Mouse (Mus musculus) CH12.LX (cell line): Measurements from ENCODE around the gene Plekhs1. TPM values are rescaled to one million over a fixed set of nuclear protein-coding genes. Genes with fewer than 3 reads are reported as not detected.

Experiments
- DNase-seq: peaks from one replicate; pipeline ENCODE4 v3.0.0-alpha.2; 2013; ENCODE audit errors: extremely low read depth
- H3K27ac ChIP-seq: 2 replicates; pipeline ENCODE4 v1.5.1; 2012; ENCODE audit warnings: low read depth, mild to moderate bottlenecking, control low read depth, moderate library complexity; ENCODE audit not compliant: insufficient read depth
- H3K27me3 ChIP-seq: replicated peaks from 2 replicates; pipeline ENCODE3; 2012; ENCODE audit warnings: inconsistent platforms
- H3K36me3 ChIP-seq, 2 experiments: replicated peaks in 1 of 2; 2 replicates each; pipeline versions ENCODE3 to v1.6.1; 2012; ENCODE audit warnings: inconsistent platforms in 1 of 2, low read length in 1 of 2, mild to moderate bottlenecking in 1 of 2, mixed read lengths in 1 of 2, moderate library complexity in 1 of 2; ENCODE audit not compliant: control insufficient read depth in 1 of 2, insufficient read depth in 1 of 2
- H3K4me1 ChIP-seq, 2 experiments: 2 replicates each; pipeline ENCODE4 v1.6.1; 2012; ENCODE audit warnings: inconsistent platforms in 1 of 2, moderate library complexity in 1 of 2; ENCODE audit not compliant: insufficient read depth in 2 of 2, control insufficient read depth in 1 of 2
- H3K4me2 ChIP-seq: 2 replicates; pipeline ENCODE4 v1.6.1; 2012; ENCODE audit warnings: low read depth, mild to moderate bottlenecking, control low read depth; ENCODE audit not compliant: poor library complexity, insufficient read depth, severe bottlenecking
- H3K4me3 ChIP-seq, 3 experiments: fragments of 150-350 bp in 1 of 3; sonication (generic) in 1 of 3; replicated peaks in 1 of 3; 2 replicates each; pipeline versions ENCODE3 to v1.5.1; 2011 to 2012; ENCODE audit warnings: low read depth in 2 of 3, low read length in 2 of 3, mild to moderate bottlenecking in 2 of 3, moderate library complexity in 2 of 3, control low read depth in 1 of 3, improper control_type of control experiment in 1 of 3, inconsistent platforms in 1 of 3, mixed read lengths in 1 of 3; ENCODE audit not compliant: poor library complexity in 1 of 3
- H3K79me2 ChIP-seq: replicated peaks from 2 replicates; pipeline ENCODE4 v1.6.1; 2012; ENCODE audit warnings: mild to moderate bottlenecking, moderate library complexity; ENCODE audit not compliant: control insufficient read depth, poor library complexity, insufficient read depth, severe bottlenecking; ENCODE audit errors: extremely low read depth
- H3K9ac ChIP-seq: 2 replicates; pipeline ENCODE4 v1.6.1; 2012; ENCODE audit warnings: low read depth, mild to moderate bottlenecking, control low read depth, moderate library complexity; ENCODE audit not compliant: insufficient read depth
- H3K9me3 ChIP-seq: replicated peaks from 2 replicates; pipeline ENCODE3; 2012; ENCODE audit warnings: low read length, inconsistent platforms, mixed read lengths
- CHD2 ChIP-seq: IDR thresholded peaks from 2 replicates; pipeline ENCODE4 v1.6.1; 2011; ENCODE audit warnings: low read length, improper control_type of control experiment
- CTCF ChIP-seq, 2 experiments: IDR thresholded peaks in 1 of 2; conservative IDR thresholded peaks in 1 of 2; 2 replicates each; pipeline ENCODE4 v1.5.1; 2011 to 2012; ENCODE audit warnings: low read depth in 2 of 2, low read length in 2 of 2, improper control_type of control experiment in 1 of 2, inconsistent platforms in 1 of 2, mild to moderate bottlenecking in 1 of 2, moderate library complexity in 1 of 2
- E2F4 ChIP-seq: IDR thresholded peaks from 2 replicates; pipeline ENCODE4 v1.6.1; 2011; ENCODE audit warnings: low read depth, low read length, improper control_type of control experiment; ENCODE audit not compliant: insufficient replicate concordance
- ELF1 ChIP-seq: IDR thresholded peaks from 2 replicates; pipeline ENCODE4 v1.6.1; 2014; ENCODE audit warnings: low read depth, mild to moderate bottlenecking, inconsistent platforms, low read length, improper control_type of control experiment
- EP300 ChIP-seq: IDR thresholded peaks from 2 replicates; pipeline ENCODE4 v1.6.1; 2011; ENCODE audit warnings: low read length, improper control_type of control experiment
- ETS1 ChIP-seq: conservative IDR thresholded peaks from 2 replicates; pipeline ENCODE4 v1.6.1; 2012; ENCODE audit warnings: low read depth, mild to moderate bottlenecking, inconsistent platforms, low read length, improper control_type of control experiment, moderate library complexity
- JUN ChIP-seq: IDR thresholded peaks from 2 replicates; pipeline ENCODE4 v1.6.1; 2011; ENCODE audit warnings: low read depth, mild to moderate bottlenecking, low read length, improper control_type of control experiment, moderate library complexity; ENCODE audit not compliant: insufficient read depth
- KAT2A ChIP-seq: IDR thresholded peaks from 2 replicates; pipeline ENCODE4 v1.6.1; 2012; ENCODE audit warnings: low read length, improper control_type of control experiment, inconsistent platforms; ENCODE audit not compliant: insufficient replicate concordance
- MAX ChIP-seq: IDR thresholded peaks from 2 replicates; pipeline ENCODE4 v1.6.1; 2011; ENCODE audit warnings: low read length, improper control_type of control experiment
- MAZ ChIP-seq: IDR thresholded peaks from 2 replicates; pipeline ENCODE4 v1.6.1; 2012; ENCODE audit warnings: low read depth, mild to moderate bottlenecking, inconsistent platforms, low read length, improper control_type of control experiment, moderate library complexity
- MXI1 ChIP-seq: IDR thresholded peaks from 2 replicates; pipeline ENCODE4 v1.6.1; 2011; ENCODE audit warnings: mild to moderate bottlenecking, low read depth, low read length, improper control_type of control experiment
- MYC ChIP-seq: IDR thresholded peaks from 2 replicates; pipeline ENCODE4 v1.6.1; 2011; ENCODE audit warnings: low read depth, mild to moderate bottlenecking, improper control_type of control experiment, low read length
- NELFE ChIP-seq: IDR thresholded peaks from 2 replicates; pipeline ENCODE4 v1.6.1; 2011; ENCODE audit warnings: low read depth, low read length, improper control_type of control experiment
- PAX5 ChIP-seq: IDR thresholded peaks from 2 replicates; pipeline ENCODE4 v1.6.1; 2012; ENCODE audit warnings: low read length, inconsistent platforms, mixed read lengths
- POLR2A ChIP-seq: IDR thresholded peaks from 2 replicates; pipeline ENCODE4 v1.6.1; 2011; ENCODE audit warnings: low read depth, mild to moderate bottlenecking, improper control_type of control experiment, low read length
- RAD21 ChIP-seq: IDR thresholded peaks from 2 replicates; pipeline ENCODE4 v1.6.1; 2011; ENCODE audit warnings: low read depth, mild to moderate bottlenecking, low read length, improper control_type of control experiment, moderate library complexity
- SIN3A ChIP-seq: IDR thresholded peaks from 2 replicates; pipeline ENCODE4 v1.6.1; 2012; ENCODE audit warnings: low read length, improper control_type of control experiment, inconsistent platforms
- UBTF ChIP-seq: IDR thresholded peaks from 2 replicates; pipeline ENCODE4 v1.6.1; 2012; ENCODE audit warnings: low read depth, mild to moderate bottlenecking, inconsistent platforms, low read length, improper control_type of control experiment, moderate library complexity
- USF2 ChIP-seq: conservative IDR thresholded peaks from 2 replicates; pipeline ENCODE4 v1.6.1; 2011; ENCODE audit warnings: low read depth, low read length, improper control_type of control experiment
- ZKSCAN1 ChIP-seq: IDR thresholded peaks from 2 replicates; pipeline ENCODE4 v1.6.1; 2012; ENCODE audit warnings: low read depth, inconsistent platforms, low read length, improper control_type of control experiment, borderline replicate concordance
- dilution Hi-C: fragments of 300-500 bp; cut with MboI; formaldehyde crosslinking; loops from 2 replicates; pipeline ENCODE4 v1.14.3; 2020; ENCODE audit warnings: low sequenced_read_pairs; ENCODE audit not compliant: extremely low pct_unique_long_range_greater_than_20kb, extremely low pct_ligation_motif_present
- in situ Hi-C: fragments of 300-500 bp; cut with MboI; formaldehyde crosslinking; loops from 3 replicates; pipeline ENCODE4 v1.14.3; 2019; ENCODE audit warnings: low sequenced_read_pairs, low pct_ligation_motif_present, low pct_unique_long_range_greater_than_20kb, mixed read lengths
- polyA plus RNA-seq: library from polyadenylated mRNA; unstranded; fragments of >175 nt; gene quantifications from 2 replicates; pipeline ENCODE4 v1.2.1, GENCODE M21; 2012; ENCODE audit warnings: low read depth; ENCODE audit not compliant: insufficient read length
- total RNA-seq, 2 experiments: library from RNA; depleted of rRNA; stranded (reverse); fragments of 300-350 nt in 1 of 2; fragments of >200 nt in 1 of 2; gene quantifications; 2 replicates each; pipeline ENCODE4 v1.2.3; 2012 to 2014

Plekhs1 gene
- total and polyA plus RNA-seq, 3 experiments, result not detected

DNA sequence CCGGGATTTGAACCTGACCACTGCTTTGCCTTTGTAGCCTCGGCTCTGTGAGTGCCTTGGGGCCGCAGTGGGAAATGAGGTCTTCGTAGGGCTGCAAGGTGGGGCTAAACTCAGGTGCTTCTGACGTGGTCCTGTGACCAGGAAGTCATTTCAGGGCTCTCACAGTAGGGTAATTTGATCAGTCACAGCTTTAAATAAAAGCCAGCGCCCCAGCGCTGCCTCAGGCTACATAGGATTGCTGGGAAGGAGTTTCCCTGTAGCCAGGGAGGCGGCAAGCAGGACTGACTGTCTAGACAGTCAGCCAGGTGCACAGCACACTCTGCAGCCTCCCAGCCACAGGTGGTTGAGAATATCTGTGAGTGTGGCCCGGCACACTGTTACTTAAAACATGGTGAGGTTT is 42.0 kb upstream of the Plekhs1 start:
- no peak for DNase-seq
- no peak overlapping the region for H3K4me3 ChIP-seq
- H3K9ac ChIP-seq, result no peak overlapping the region
- no peak overlapping the region for H3K27ac ChIP-seq
- dilution Hi-C loops, result no loop called here
- peaks cover 0 to 2% of the 10 kb centered on the region in 2 experiments for H3K36me3 ChIP-seq
- H3K4me1 ChIP-seq, result peaks cover 0 to 3% of the 10 kb centered on the region in 2 experiments; a peak in 2 of 4 replicates
- no peaks in the 10 kb centered on the region for H3K79me2 ChIP-seq
- H3K9me3 ChIP-seq, result no peaks in the 10 kb centered on the region
- no peak for TF ChIP-seq KAT2A
- TF ChIP-seq CHD2, result no peak
- no peak for TF ChIP-seq RAD21
- no peak for TF ChIP-seq MAZ
- no peak for TF ChIP-seq POLR2A
- TF ChIP-seq ETS1, result no peak
- TF ChIP-seq JUN, result no peak
- TF ChIP-seq MAX, result no peak
- TF ChIP-seq ELF1, result no peak
- no peak for TF ChIP-seq USF2
- TF ChIP-seq CTCF (conservative IDR thresholded peaks at IDR 0.05 in 1 of 2, IDR thresholded peaks at IDR 0.05 in 1 of 2; ENCODE audit: low read depth in 2 of 2, low read length in 2 of 2), result no peak
- H3K27me3 ChIP-seq, result no peaks in the 10 kb centered on the region
- H3K4me2 ChIP-seq, result no peak overlapping the region
- in situ Hi-C loops, result no loop called here

- H3K4me3 ChIP-seq, result no peak overlapping the region
- no peaks in the 10 kb centered on the region for H3K27me3 ChIP-seq
- H3K9ac ChIP-seq, result no peak overlapping the region
- H3K36me3 ChIP-seq, result peaks cover 0 to 4% of the 10 kb centered on the region in 2 experiments
- peaks cover 0 to 3% of the 10 kb centered on the region in 2 experiments; a peak in 2 of 4 replicates for H3K4me1 ChIP-seq
- in situ Hi-C loops (loop anchor here (10.0 kb wide), 1 partner anchor 484 kb away; no protein-coding TSS in a partner anchor), dilution Hi-C loops (no loop called here)
- H3K9me3 ChIP-seq, result no peaks in the 10 kb centered on the region
- no peak overlapping the region for H3K4me2 ChIP-seq
- H3K27ac ChIP-seq, result no peak overlapping the region
- DNase-seq, result no peak
- no peaks in the 10 kb centered on the region for H3K79me2 ChIP-seq
- TF ChIP-seq MYC (no peak), MXI1 (no peak), E2F4 (no peak), NELFE (no peak), PAX5 (no peak), ZKSCAN1 (no peak), UBTF (no peak), MAX (no peak), POLR2A (no peak), SIN3A (no peak), EP300 (no peak)
Measured at GRCm38 (mm10) chr19:56420345-56420744, 41.1 kb upstream of the Plekhs1 start.
